Mouse (Mus musculus) heart, postnatal 0 days (tissue): ENCODE data around the gene Robo1.

ENCODE experiments used
- CTCF ChIP-seq: IDR thresholded peaks from 2 replicates; pipeline ENCODE4 v1.5.1; 2016; ENCODE audit warnings: antibody characterized with exemption, control low read depth, low read depth
- EP300 ChIP-seq: IDR thresholded peaks from 2 replicates; pipeline ENCODE4 v1.6.1; 2016; ENCODE audit warnings: antibody characterized with exemption, low read depth

GRCm38 (mm10) chr16:73030999-73031398, 722.9 kb downstream of the Robo1 start:
- TF ChIP-seq CTCF = no peak
- TF ChIP-seq EP300 = no peak
